Mouse (Mus musculus): Measurements from ENCODE around the gene Top2b. TPM values are rescaled to one million over a fixed set of nuclear protein-coding genes. Genes with fewer than 3 reads are reported as not detected.

The Top2b gene
- polyA plus RNA-seq, 1 experiment from 2014 or later = 24.0 TPM

DNA sequence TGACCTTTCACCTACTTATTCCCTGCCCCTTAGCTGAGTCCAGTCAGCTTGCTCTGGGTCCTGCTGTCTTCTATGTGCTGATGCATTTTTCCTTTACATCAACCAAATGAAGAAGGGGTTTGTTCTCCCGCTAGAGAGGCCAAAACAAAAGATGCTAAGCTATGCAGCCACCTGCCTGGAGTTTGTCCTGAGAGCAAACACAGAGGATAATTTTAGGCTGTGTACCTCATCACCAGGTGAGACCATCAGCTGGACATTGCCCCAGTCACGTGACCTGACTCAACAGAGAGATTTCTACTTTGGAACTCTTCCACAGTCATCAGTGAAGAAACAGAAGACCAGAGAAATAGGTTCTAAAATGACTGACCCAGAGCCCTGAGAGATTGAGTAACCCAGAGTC lies 114.5 kb downstream of the Top2b start:
- no peaks in the 10 kb centered on the region for H3K36me3 ChIP-seq
- no peaks in the 10 kb centered on the region for H3K9me3 ChIP-seq
- H3K4me3 ChIP-seq = no peak overlapping the region
- 77% methylated on average over 2 of the region's 2 CpGs for WGBS
- peaks cover 56% of the 10 kb centered on the region for H3K4me1 ChIP-seq
- no peak overlapping the region for H3K9ac ChIP-seq
- no peaks in the 10 kb centered on the region for H3K27me3 ChIP-seq (replicated peaks)
- no peak overlapping the region for H3K4me2 ChIP-seq
- H3K27ac ChIP-seq (replicated peaks) = 0 out of 2 replicates have a peak overlapping the region, but pooled peaks have one; percentile 12
- no peak for ATAC-seq (ENCODE audit: extremely low read depth, insufficient number of reproducible peaks, low FRiP score, low TSS enrichment)

DNA sequence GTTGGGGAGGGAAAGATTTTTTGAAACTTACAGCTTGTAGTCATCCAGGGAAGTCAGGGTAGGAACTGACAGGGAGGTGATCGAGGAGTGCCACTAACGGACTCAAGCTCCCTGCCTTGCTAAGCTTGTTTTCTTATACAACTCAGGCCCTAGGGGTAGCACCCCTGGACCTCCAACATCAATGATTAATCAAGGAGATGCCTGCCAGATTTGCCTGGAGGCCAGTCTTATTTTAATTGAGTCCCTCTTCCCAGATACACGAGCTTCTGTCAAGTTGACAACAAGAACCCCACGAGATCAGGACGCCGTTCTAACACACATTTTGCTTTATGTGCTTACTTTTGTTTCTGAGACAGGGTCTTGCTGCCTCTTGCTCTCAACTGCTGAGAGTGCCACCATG lies 115.6 kb downstream of the Top2b start:
- no peaks in the 10 kb centered on the region for H3K9me3 ChIP-seq
- WGBS = 71% methylated on average over 6 of the region's 6 CpGs
- no peak overlapping the region for H3K9ac ChIP-seq
- no peak overlapping the region for H3K4me3 ChIP-seq
- no peaks in the 10 kb centered on the region for H3K36me3 ChIP-seq
- H3K27me3 ChIP-seq (replicated peaks) = no peaks in the 10 kb centered on the region
- ATAC-seq (ENCODE audit: extremely low read depth, insufficient number of reproducible peaks, low FRiP score, low TSS enrichment) = no peak
- H3K27ac ChIP-seq (replicated peaks) = no peak overlapping the region
- H3K4me2 ChIP-seq = no peak overlapping the region
- peaks cover 65% of the 10 kb centered on the region for H3K4me1 ChIP-seq

DNA sequence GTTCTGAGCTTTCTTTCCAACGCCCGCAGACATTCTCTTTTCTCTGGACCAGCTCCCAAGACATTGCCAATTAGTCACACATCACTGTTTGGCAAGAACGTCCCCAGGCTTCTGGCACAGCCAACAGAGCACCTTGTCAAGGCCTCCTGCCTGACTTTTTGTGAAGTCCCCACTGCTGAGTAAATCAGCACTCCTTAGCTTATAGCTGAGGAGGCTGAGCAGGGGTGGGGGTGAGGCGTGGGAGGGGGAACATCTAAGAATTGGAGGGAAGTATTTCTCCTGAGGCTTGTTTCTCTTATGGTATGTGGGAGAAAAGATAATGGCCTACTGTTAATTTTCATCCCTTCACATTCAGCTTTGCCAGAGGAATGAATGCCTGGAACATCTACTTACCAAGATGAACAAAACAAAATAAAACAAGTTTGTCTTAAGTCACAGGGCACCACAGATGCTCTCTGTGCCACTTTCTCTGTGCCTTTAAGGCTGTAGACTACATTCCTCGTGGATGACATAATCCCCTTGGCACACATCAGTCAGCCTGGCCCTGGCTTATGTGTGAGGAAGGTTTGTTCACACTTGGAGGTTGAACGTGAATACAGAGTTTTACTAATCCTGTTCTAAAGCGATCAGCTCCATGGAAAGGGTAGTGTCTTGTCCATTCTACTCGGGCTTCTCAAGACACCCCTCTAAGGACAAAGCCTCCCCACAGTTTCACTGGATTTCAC lies 118.8 kb downstream of the Top2b start:
- no peak for ATAC-seq (ENCODE audit: extremely low read depth, insufficient number of reproducible peaks, low FRiP score, low TSS enrichment)
- no peaks in the 10 kb centered on the region for H3K27me3 ChIP-seq (replicated peaks)
- no peak overlapping the region for H3K4me3 ChIP-seq
- peak overlapping the region; percentile 72 for H3K27ac ChIP-seq (replicated peaks)
- peaks cover 76% of the 10 kb centered on the region for H3K4me1 ChIP-seq
- H3K36me3 ChIP-seq = no peaks in the 10 kb centered on the region
- H3K4me2 ChIP-seq = peak overlapping the region; percentile 0; the same call in 1 of the 2 replicates
- H3K9me3 ChIP-seq = no peaks in the 10 kb centered on the region
- no peak overlapping the region for H3K9ac ChIP-seq
- WGBS = 44% methylated on average over 8 of the region's 8 CpGs

Other genes starting within 250 kb of the Top2b start
- gene Ngly1, start 115.9 kb upstream of the Top2b start, polyA plus RNA-seq (2015; fragmentation: Nextera tagmentation; extraction: Ambion mirVana) = 22.1 and 22.4 TPM in 2 replicates
- 2.2 and 2.5 TPM in 2 replicates for gene Oxsm, start 115.4 kb upstream of the Top2b start, polyA plus RNA-seq (2015; fragmentation: Nextera tagmentation; extraction: Ambion mirVana)